Mouse (Mus musculus): ENCODE data around the gene Arhgef25. TPM values are rescaled to one million over a fixed set of nuclear protein-coding genes. Genes with fewer than 3 reads are reported as not detected.
A peak's percentile ranks its signal among the peaks of the same experiment; 100 is the strongest.

The Arhgef25 gene
- total and polyA plus RNA-seq, 2 experiments from 2014 or later, result 16.9 to 45.4 TPM

DNA sequence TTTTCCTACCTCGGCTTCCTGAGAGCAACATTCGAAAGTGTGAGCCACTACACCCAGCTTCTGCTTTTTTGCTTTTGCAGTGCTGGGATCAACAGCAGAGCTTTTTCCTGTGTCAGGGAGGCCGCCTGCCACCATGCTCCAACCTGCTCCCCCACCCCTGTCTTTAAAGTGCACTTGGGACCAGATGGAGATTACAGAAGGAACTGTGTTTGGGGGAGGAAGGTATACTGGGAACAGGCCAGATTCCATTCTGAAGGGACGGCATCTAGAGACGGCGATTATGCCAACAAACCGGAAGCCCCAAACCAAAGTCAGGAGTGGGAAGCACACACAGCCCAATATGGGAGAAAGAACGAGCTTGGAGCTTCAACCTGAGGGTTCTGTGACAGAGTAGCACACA, 37.3 kb upstream of the Arhgef25 start:
- Histone ChIP-seq H3K4me2 (ENCODE audit: low read depth) (no peak overlapping the region), H3K9ac (no peak overlapping the region), H3K4me1 (ENCODE audit: insufficient read depth) (no peaks in the 10 kb centered on the region), H3K27me3 (ENCODE audit: insufficient read depth, low read length) (no peaks in the 10 kb centered on the region), H3K4me3 (ENCODE audit: low read depth, low read length) (no peak overlapping the region), H3K27ac (ENCODE audit: low read depth, low read length) (no peak overlapping the region), H3K36me3 (ENCODE audit: insufficient read depth) (peaks cover 66% of the 10 kb centered on the region), H3K9me3 (ENCODE audit: low read length) (no peaks in the 10 kb centered on the region)
- DNase-seq, result no peak
- no peak for ATAC-seq
- WGBS, result 80% methylated on average over 8 of the region's 8 CpGs
- TF ChIP-seq CTCF (IDR thresholded peaks at IDR 0.05; ENCODE audit: low read depth), result no peak

DNA sequence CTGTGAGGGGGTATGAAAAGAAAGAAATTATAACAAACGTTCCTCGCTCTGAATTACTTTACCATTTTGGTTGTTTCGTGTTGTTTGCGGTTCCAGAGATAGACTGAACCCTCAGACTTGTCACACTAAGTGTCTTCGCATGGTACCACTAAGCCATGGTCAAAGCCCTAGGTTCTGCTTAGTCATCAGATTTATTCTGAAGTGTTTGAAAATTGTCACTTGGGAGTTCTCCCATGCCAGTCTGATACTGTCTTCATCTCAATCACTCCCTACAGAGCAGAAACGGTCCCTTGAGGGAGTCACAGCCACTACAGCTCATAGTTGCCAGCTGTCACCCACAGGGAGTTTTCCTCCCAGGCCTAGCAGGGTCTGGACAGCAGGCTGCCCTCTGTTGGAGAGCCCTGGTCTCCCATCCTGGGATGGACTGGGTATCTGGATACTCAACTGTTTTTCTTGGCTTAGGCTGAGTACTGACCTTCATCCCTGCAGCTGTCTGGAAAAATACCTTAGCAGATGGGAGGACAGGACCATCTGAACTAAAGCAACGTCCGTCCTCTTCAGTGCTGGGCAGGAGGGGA, 36.5 kb upstream of the Arhgef25 start:
- Histone ChIP-seq H3K4me1 (ENCODE audit: insufficient read depth) (no peaks in the 10 kb centered on the region), H3K27ac (ENCODE audit: low read depth, low read length) (no peak overlapping the region), H3K4me2 (ENCODE audit: low read depth) (no peak overlapping the region), H3K27me3 (ENCODE audit: insufficient read depth, low read length) (no peaks in the 10 kb centered on the region), H3K9ac (no peak overlapping the region), H3K4me3 (ENCODE audit: low read depth, low read length) (no peak overlapping the region), H3K36me3 (ENCODE audit: insufficient read depth) (peaks cover 60% of the 10 kb centered on the region), H3K9me3 (ENCODE audit: low read length) (no peaks in the 10 kb centered on the region)
- WGBS, result 62% methylated on average over 8 of the region's 8 CpGs
- DNase-seq (no peak), ATAC-seq (0 out of 2 replicates have a peak, but pooled peaks have one; percentile 32)
- TF ChIP-seq CTCF (IDR thresholded peaks at IDR 0.05; ENCODE audit: low read depth), result peak; percentile 44

DNA sequence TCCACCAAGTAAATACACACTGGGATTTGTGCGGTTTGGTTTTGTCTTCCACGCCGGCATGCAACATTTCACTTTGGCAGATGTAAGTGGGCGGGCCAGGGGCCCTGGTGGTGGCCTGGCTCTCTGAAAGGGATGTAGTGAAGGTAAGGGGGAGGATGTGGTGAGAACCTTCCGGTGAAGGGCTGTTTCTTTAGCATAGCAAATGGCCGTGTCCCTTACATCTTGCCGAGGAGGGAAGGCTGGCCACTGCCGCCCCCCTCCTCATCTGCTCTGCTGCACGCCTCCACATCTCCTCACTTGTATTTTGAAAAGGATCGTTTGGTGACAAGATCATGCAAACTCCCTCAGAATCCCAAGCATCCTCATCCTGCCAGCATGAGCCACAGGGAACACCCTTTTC, 35.8 kb upstream of the Arhgef25 start:
- no peak for TF ChIP-seq CTCF (IDR thresholded peaks at IDR 0.05; ENCODE audit: low read depth)
- Histone ChIP-seq H3K36me3 (ENCODE audit: insufficient read depth) (peaks cover 53% of the 10 kb centered on the region), H3K4me3 (ENCODE audit: low read depth, low read length) (no peak overlapping the region), H3K4me2 (ENCODE audit: low read depth) (no peak overlapping the region), H3K4me1 (ENCODE audit: insufficient read depth) (no peaks in the 10 kb centered on the region), H3K9ac (no peak overlapping the region), H3K27me3 (ENCODE audit: insufficient read depth, low read length) (no peaks in the 10 kb centered on the region), H3K9me3 (ENCODE audit: low read length) (no peaks in the 10 kb centered on the region), H3K27ac (ENCODE audit: low read depth, low read length) (no peak overlapping the region)
- DNase-seq (no peak), ATAC-seq (no peak)
- 38% methylated on average over 10 of the region's 10 CpGs for WGBS

DNA sequence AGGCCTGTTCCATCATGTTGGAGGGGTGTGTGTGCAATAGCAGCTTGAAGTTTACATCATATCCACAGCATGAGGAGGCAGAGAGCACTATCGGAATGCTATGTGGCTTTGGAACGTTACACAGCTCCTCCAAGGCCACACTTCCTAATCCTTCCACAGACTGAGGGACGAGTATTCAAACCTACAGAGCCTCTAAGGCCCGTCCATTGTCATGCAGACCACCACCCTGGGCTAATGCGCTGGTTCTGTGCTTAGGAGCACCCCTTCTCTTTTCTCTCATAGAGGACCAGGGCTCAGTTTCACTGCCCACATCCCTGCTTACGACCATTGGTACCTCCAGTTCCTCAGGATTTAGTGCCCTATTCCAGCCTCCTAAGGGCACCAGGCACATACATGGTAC, 35.3 kb upstream of the Arhgef25 start:
- H3K4me3 ChIP-seq (ENCODE audit: low read depth, low read length), result no peak overlapping the region
- DNase-seq, result no peak
- H3K27me3 ChIP-seq (ENCODE audit: insufficient read depth, low read length), result no peaks in the 10 kb centered on the region
- WGBS, result 29% methylated on average over 6 of the region's 6 CpGs
- H3K4me1 ChIP-seq (ENCODE audit: insufficient read depth), result no peaks in the 10 kb centered on the region
- no peak for TF ChIP-seq CTCF (IDR thresholded peaks at IDR 0.05; ENCODE audit: low read depth)
- 0 out of 2 replicates have a peak, but pooled peaks have one; percentile 21 for ATAC-seq
- peaks cover 48% of the 10 kb centered on the region for H3K36me3 ChIP-seq (ENCODE audit: insufficient read depth)
- H3K27ac ChIP-seq (ENCODE audit: low read depth, low read length), result no peak overlapping the region
- no peaks in the 10 kb centered on the region for H3K9me3 ChIP-seq (ENCODE audit: low read length)
- no peak overlapping the region for H3K4me2 ChIP-seq (ENCODE audit: low read depth)
- no peak overlapping the region for H3K9ac ChIP-seq

DNA sequence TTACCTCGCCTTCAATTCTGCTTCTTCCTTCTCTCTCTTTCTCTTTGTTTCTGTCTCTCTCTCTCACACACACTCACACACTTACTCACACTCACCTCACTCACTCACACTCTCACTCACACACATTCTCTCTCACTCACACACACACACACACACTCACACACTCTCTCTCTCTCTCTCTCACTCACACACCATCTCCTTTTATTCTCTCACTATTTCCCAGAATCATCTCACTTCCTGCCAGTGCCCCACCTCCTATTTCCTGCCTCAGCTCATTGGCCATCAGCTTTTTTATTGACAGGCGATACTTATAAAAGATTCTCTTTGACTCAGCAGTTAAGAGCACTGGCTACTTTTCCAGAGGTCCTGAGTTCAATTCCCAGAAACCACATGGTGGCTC, 28.5 kb upstream of the Arhgef25 start:
- no peak overlapping the region for H3K27ac ChIP-seq (ENCODE audit: low read depth, low read length)
- no peak for TF ChIP-seq CTCF (IDR thresholded peaks at IDR 0.05; ENCODE audit: low read depth)
- DNase-seq (no peak), ATAC-seq (no peak)
- H3K9me3 ChIP-seq (ENCODE audit: low read length), result no peaks in the 10 kb centered on the region
- H3K36me3 ChIP-seq (ENCODE audit: insufficient read depth), result no peaks in the 10 kb centered on the region
- H3K4me2 ChIP-seq (ENCODE audit: low read depth), result no peak overlapping the region
- no peak overlapping the region for H3K4me3 ChIP-seq (ENCODE audit: low read depth, low read length)
- WGBS, result 90% methylated on average over 2 of the region's 2 CpGs
- H3K9ac ChIP-seq, result no peak overlapping the region
- H3K27me3 ChIP-seq (ENCODE audit: insufficient read depth, low read length), result no peaks in the 10 kb centered on the region
- no peaks in the 10 kb centered on the region for H3K4me1 ChIP-seq (ENCODE audit: insufficient read depth)

DNA sequence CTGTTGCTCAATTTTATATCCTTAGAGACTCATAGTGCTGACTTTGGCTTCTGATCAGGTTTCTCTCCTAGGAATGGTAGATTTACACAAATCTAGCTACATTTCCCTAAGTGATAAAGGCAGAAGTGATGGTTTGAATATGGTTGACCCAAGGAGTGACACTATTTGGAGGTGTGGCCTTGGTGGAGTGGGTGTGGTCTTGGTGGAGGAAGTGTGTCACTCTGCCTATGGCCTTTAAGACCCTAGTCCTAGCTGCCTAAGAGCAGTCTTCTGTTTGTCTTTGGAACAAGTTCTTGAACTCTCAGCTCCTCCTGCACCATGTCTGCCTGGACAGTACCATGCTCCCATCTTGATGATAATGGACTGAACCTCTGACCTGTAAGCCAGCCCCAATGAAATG, 27.3 kb upstream of the Arhgef25 start:
- no peak for DNase-seq
- Histone ChIP-seq H3K4me1 (ENCODE audit: insufficient read depth) (no peaks in the 10 kb centered on the region), H3K9ac (no peak overlapping the region), H3K4me2 (ENCODE audit: low read depth) (no peak overlapping the region), H3K36me3 (ENCODE audit: insufficient read depth) (no peaks in the 10 kb centered on the region), H3K9me3 (ENCODE audit: low read length) (no peaks in the 10 kb centered on the region), H3K4me3 (ENCODE audit: low read depth, low read length) (no peak overlapping the region), H3K27ac (ENCODE audit: low read depth, low read length) (no peak overlapping the region), H3K27me3 (ENCODE audit: insufficient read depth, low read length) (no peaks in the 10 kb centered on the region)
- no peak for ATAC-seq
- no peak for TF ChIP-seq CTCF (IDR thresholded peaks at IDR 0.05; ENCODE audit: low read depth)

DNA sequence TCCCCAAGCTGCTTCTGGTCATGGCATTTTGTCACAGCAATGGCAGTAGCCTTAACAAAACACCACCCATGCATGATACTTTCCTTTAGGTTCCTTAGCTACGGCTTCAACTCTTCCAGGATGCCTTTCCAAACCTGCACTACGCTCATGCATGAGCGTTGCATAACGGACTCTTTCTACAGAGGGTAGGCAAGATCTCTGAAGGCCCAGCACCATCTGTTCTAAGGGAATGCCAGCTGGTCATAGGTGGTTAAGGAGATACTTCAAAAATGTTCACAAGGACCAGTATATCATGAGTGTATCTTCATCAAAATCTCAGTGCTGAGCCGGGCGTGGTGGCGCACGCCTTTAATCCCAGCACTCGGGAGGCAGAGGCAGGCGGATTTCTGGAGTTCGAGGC, 26.6 kb upstream of the Arhgef25 start:
- Histone ChIP-seq H3K27me3 (ENCODE audit: insufficient read depth, low read length) (no peaks in the 10 kb centered on the region), H3K4me1 (ENCODE audit: insufficient read depth) (no peaks in the 10 kb centered on the region), H3K36me3 (ENCODE audit: insufficient read depth) (no peaks in the 10 kb centered on the region), H3K4me3 (ENCODE audit: low read depth, low read length) (no peak overlapping the region), H3K4me2 (ENCODE audit: low read depth) (no peak overlapping the region), H3K9ac (no peak overlapping the region), H3K9me3 (ENCODE audit: low read length) (no peaks in the 10 kb centered on the region), H3K27ac (ENCODE audit: low read depth, low read length) (no peak overlapping the region)
- no peak for DNase-seq
- no peak for TF ChIP-seq CTCF (IDR thresholded peaks at IDR 0.05; ENCODE audit: low read depth)
- 95% methylated on average over 11 of the region's 11 CpGs for WGBS
- no peak for ATAC-seq
